Mouse (Mus musculus) left cerebral cortex, postnatal 10 days (tissue): Measurements from ENCODE around the gene Ubash3a. TPM values are rescaled to one million over a fixed set of nuclear protein-coding genes. Genes with fewer than 3 reads are reported as not detected.

Experiments used
- DNase-seq, 2 experiments: peaks; one replicate each; pipeline ENCODE4 v3.0.0; 2021 to 2022; ENCODE audit warnings: low spot score in 2 of 2, mixed read lengths in 1 of 2; ENCODE audit errors: extremely low spot score in 1 of 2
- intact Hi-C: fragments of 180-260 bp; cut with DNase I; formaldehyde crosslinking; loops from one replicate; pipeline ENCODE4 v1.15.1; 2025
- total RNA-seq, 2 experiments: library from RNA; stranded (reverse); gene quantifications; 2 replicates each; pipeline ENCODE4 v1.2.3; 2021

Gene Ubash3a
- total RNA-seq, 2 experiments from 2014 or later: not detected

DNA sequence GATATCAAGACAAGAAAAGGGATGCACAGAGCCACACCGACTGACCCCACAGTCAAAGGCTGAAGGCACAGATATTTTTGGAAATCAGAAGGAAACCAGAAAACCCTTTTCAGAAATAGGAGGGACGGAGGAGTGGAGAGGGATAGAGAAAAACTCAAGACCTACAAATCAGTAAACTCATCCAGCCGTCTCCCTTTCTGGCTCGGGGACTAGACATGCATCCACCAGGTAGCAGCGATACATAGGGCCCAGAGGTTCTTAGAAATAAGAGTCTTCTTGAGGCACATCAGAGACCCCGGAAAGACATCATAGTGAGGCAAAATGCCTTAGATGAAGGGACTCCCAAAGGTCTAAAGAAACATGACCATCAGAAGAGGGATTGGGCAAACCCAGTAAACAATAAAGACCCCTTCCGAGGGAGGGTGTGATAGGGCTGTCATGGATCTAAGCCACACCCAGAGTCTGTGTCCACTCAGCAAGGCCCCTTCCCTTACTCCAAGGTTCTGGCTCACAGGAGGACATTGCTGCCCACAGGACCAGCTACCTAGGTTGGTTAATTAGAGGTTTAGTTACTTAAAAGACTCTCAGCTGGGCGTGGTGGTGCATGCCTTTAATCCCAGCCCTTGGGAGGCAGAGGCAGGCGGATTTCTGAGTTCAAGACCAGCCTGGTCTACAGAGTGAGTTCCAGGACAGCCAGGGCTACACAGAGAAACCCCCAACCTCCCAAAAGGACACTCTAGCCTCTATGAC lies 64.9 kb downstream of the Ubash3a start:
- intact Hi-C loops: loop anchor here (10.0 kb wide), 2 partner anchors 138 to 258 kb away; no protein-coding TSS in a partner anchor
- peak in 1 of 2 experiments; percentile 8 for DNase-seq

DNA sequence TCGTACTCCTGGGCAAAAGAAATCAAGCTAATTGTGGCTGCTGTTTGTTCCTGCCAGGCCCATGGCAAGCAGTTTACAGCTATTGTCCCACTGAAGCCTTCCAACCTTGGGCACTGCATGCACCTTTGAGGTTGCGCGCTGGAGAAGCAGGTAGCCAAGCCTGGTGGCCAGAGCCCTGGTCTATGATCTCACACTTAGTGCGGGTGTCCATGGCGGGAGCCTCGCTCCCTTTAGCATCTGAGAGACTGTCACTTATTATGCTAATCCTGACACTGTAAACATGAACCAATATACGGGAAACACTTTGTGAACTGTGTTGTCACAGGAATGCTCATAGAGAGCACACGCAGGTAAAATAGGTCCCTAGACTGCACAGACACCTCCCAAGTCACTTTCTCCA lies 66.0 kb downstream of the Ubash3a start:
- DNase-seq: peak in 1 of 2 experiments; percentile 28
- intact Hi-C loops: loop anchor here (10.0 kb wide), 2 partner anchors 139 to 259 kb away; no protein-coding TSS in a partner anchor

DNA sequence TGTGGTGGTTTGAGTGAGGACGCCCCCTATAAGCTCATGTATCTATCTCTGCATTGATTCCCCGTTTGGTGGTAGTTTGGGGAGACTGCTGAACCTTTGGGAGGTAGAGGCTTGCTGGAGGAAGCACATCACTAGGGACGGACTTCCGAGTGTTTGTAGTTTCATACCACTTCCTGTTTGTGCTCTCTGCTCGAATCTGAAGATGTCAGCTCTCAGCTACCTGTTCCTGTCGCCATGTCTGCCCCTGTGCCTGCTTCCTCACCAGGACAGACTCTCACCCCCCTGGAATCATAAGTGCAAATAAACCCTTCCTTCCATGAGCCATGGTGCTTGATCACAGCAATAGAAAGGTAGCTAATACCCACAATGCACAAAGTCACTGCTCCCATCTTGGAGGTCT lies 67.5 kb downstream of the Ubash3a start:
- DNase-seq: peak in 1 of 2 experiments; percentile 20
- intact Hi-C loops: loop anchor here (10.0 kb wide), 2 partner anchors 140 to 260 kb away; no protein-coding TSS in a partner anchor

DNA sequence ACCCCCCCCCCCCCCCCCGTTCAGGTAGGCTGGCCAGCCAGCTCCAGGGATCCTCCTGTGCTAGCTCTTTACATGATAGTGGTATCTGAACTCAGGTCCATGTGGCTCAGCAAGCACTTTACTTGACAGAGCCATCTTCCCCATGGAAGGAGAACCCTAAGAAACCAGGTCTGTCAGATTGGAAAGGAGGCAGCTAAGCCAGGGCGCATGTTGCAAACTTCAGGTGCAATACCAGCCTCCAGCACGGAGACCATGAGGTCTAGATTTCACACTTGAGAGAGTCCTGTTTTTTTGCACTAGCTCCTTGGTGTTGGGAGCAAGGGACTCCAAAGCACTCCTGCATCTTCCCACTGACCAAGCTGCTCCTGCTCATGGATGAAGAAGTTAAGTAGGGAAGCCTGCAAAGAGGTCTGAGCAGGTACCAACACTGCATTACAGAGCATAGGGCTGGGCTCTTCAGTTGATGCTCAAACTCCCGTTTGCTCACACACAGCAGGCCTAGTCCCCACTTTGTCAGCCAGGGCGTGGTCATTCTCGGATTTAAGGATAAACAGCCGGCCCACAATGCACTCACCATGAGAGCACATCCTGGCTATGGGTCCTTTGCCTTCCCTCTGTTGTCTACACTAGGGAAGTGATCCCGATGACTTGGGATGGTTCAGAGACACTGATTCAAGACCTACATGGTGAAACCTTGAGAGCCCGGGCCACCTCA lies 68.7 kb downstream of the Ubash3a start:
- DNase-seq: peak in 1 of 2 experiments; percentile 70
- intact Hi-C loops: loop anchor here (10.0 kb wide), 2 partner anchors 142 to 262 kb away; no protein-coding TSS in a partner anchor

DNA sequence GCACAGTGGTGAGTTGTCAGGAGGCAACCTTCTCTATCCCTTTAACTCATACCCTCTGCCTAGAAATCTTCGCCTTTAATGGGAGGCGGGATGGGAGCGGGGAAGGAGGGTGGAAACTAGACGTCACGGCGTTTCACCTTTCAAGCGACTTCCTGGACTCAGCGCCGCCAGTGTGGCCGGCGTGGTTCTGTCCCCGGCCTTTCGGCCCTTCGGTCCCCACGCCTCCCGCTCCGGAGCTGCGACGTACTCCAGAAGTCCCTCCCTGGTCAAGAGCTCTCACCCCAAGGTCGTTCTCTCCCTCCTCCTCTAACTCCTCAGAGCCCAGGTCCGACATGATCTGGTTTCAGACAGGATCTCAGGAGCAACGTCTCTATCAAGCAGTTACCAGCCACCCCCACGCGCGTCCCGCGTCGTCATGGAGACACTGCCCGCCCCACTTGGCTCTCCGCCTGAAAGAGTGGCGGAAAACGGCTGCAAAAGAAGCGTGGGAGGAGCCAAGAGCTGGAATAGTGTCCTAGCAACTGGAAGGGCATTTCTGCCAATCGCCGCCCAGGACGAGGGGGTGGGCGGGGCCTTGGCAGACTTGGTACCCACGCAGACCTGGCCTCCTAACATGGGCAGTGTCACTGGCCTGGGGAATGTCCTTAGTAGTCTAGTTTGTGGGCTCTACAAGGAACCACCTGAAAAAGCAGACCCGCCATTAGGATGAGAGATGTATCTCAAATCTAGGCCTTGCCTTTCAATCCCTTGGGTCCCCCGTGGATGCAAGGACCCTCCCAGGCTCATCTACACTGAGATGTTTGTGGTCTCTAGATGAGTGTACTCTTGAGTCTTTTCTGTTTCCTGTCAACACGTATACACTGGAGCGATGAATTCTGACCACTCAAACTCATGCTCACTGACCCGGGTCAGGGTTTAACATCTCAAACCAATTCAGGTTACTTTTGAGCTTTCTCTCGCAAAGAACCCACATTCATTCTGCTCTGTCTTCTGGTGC lies 69.5 kb downstream of the Ubash3a start, which contains the start of gene Rsph1:
TSS of gene Rsph1 (minus strand) at position 462 of the 997 bp plus-strand sequence.
- intact Hi-C loops: loop anchor here (10.0 kb wide), 2 partner anchors 142 to 262 kb away; no protein-coding TSS in a partner anchor
- peak; percentile 100 for DNase-seq

DNA sequence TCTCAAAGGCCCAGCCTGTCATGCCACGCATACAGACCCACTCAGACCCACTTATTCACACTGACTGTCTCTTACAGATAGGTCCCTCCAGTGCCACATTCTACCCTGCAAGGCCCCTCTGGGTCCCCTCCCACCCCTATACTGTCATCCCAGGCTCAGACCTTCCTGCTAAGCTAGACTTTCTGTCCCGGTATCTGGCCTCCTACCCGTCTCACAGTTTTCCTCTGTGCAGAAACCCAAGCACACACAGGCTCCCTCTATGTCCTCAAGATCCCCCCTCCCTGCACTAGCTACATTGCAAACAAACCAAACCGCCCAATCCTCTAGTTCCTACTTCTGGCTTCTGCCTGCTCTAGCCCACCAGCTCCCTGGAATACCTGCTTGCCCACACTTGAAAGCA lies 70.3 kb downstream of the Ubash3a start:
- intact Hi-C loops: loop anchor here (10.0 kb wide), 2 partner anchors 143 to 263 kb away; no protein-coding TSS in a partner anchor
- DNase-seq: peak in 1 of 2 experiments; percentile 21

DNA sequence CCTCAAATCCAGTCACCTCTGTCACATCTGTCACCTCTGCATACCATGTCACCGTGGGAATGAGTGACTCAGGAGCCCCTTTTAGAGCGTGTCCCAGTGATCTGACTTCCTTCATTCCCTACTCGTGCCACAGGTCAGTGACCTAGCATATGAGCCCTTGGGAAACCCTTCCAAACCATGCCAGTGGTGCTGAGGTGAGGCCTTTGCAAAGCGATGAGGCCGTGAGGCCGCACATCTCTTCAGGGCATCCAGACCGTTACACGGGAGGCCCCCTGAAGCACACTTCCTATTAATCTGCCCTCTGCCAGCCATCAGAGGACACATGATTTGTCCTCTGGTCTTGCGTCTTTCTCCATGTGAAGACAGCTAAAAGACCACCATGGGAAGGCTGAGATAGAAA lies 71.9 kb downstream of the Ubash3a start:
- intact Hi-C loops: loop anchor here (10.0 kb wide), 2 partner anchors 145 to 265 kb away; no protein-coding TSS in a partner anchor
- DNase-seq: peak in 1 of 2 experiments; percentile 35

DNA sequence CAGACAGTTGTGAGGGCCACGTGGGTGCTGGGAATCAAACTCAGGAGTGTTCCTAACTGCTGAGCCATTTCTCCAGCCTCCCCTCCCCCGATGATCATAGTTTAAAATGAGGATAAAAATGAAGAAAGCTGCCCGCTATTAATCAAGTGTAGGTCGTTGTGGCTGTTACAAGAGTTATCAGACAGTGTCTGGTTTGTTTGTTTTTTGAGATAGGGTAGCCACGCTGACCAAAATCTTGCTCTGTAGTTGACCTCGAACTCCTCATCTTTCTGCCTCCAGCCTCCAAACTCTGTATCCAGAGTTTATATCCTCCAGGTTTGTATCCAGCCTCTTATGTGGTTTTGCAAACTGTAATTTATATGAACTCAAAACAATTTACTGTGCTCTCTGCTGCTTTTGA lies 72.6 kb downstream of the Ubash3a start:
- intact Hi-C loops: no loop called here
- no peak for DNase-seq

DNA sequence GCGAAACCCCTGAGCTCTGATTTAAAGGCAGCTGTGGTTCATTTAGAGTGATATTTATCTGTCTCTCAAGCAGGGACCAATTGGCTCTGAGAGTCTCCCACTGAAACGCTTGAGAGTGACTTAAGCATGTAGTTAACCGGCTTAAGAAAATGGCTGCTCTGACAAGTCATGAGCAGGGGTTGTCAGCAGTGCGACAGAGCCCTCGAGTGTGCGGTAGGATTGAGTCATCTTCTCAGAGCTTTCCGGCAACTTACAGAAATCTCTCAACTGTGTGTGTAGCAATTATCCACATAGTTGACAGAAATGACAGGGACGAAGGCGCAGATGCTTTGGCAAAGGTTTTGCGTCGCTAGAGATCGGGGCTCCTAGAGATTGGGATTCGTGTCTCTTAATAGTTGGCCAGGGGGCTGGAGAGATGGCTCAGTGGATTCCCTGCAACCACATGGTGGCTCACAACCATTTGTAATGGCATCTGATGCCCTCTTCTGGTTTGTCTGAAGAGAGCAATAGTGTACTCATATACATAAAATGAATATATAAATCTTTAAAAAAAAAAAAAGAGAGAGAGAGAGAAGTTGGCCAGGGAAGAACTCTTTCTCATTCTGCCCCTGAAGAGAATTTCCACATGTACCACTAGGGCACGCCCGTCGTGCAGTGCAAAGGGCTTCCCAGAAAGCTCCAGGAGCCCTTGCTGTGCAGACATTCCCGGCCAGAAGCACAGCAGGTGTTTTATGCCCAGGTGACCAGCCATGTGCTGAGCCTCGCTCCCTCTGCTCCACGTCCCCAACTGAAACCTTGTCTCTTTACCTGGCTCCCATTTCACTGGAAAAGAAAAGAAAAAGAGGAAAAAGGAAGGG lies 74.4 kb downstream of the Ubash3a start:
- DNase-seq: peak in 1 of 2 experiments; percentile 33
- intact Hi-C loops: no loop called here

DNA sequence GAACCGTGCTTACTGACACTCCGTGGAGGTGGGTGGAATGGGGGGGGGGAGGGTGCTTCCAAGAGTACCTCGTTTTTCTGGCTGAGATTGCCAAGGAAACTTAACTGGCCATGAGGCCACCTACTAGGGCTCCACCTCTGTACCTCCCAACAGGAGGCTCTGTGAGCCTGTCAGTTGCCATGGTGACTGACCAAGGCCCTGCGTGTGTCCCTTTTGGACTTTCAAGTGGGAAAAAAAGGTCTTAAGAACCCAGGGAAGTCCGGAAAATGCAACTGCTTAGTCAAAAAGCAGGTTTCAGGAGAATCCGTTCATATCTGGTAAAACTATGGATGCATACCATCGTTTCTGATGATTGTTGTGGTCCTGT lies 75.0 kb downstream of the Ubash3a start:
- intact Hi-C loops: no loop called here
- DNase-seq: no peak

GRCm38 (mm10) chr17:31285867-31286266 lies 78.2 kb downstream of the Ubash3a start:
- no peak for DNase-seq

GRCm38 (mm10) chr17:31286492-31286891 lies 78.8 kb downstream of the Ubash3a start, which contains the start of gene Slc37a1:
Slc37a1 (plus strand) TSS chr17:31286792.
- intact Hi-C loops: no loop called here
- DNase-seq: no peak

More at GRCm38 (mm10) chr17:31285867-31286266, 78.2 kb downstream of the Ubash3a start:
- intact Hi-C loops: no loop called here

DNA sequence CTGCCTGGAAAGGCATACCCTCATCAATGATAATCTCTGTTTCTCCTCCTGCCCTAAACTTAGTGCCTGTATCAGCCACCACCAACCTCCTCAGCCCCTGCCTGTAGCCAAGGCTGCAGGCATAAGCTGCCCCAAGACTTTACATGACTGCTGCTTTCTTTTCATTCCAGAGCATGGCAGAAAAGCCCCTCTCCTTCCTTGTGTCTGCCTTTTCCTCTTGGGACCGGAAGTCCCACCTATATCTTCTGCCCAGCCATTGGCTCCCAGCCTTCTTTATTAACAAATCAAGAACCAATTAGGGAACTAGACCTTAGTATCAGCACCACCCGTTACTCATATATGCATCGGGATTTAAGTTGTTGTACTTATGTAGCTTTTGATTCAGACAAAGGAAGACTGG lies 79.5 kb downstream of the Ubash3a start:
- intact Hi-C loops: no loop called here
- DNase-seq: no peak

GRCm38 (mm10) chr17:31288999-31289726 lies 81.5 kb downstream of the Ubash3a start:
- DNase-seq: no peak
- intact Hi-C loops: no loop called here

DNA sequence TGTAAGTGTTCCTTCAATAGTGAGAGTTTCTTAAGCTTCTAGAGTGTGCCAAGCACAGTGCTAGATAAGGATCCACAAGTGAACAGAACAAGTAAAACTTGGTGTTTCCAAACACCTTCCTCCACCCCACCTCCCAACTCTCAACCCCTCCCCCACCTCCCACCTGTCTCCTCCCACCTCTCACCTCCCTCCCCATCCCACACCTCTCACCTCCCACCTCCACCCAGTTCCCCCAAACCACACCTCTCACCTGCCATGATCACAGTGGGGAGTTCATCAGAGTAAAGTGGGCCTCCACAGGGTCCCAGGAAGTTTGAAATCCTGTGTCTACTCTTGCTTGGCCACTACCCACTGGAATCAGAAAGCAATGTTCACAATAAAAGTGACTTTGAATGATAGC lies 82.6 kb downstream of the Ubash3a start:
- intact Hi-C loops: no loop called here
- no peak for DNase-seq

GRCm38 (mm10) chr17:31290859-31291258 lies 83.2 kb downstream of the Ubash3a start:
- DNase-seq: peak in 1 of 2 experiments; percentile 31
- intact Hi-C loops: no loop called here
